Mouse (Mus musculus): Measurements from ENCODE around the gene Cpox.

Gene Cpox

GRCm38 (mm10) chr16:58670643-58671042 lies 551 bp downstream of the Cpox start:
- no peak for DNase-seq

GRCm38 (mm10) chr16:58671212-58671985 lies 1.3 kb downstream of the Cpox start:
- DNase-seq, result no peak

GRCm38 (mm10) chr16:58672396-58672795 lies 2.3 kb downstream of the Cpox start:
- no peak for DNase-seq

- no peak for DNase-seq
Measured at GRCm38 (mm10) chr16:58673811-58674410, 3.8 kb downstream of the Cpox start.

- DNase-seq, result no peak
Measured at GRCm38 (mm10) chr16:58675256-58675655, 5.2 kb downstream of the Cpox start.

GRCm38 (mm10) chr16:58676156-58676555 lies 6.1 kb downstream of the Cpox start:
- no peak for DNase-seq

GRCm38 (mm10) chr16:58676633-58677032 lies 6.5 kb downstream of the Cpox start:
- DNase-seq, result no peak

GRCm38 (mm10) chr16:58677491-58677890 lies 7.4 kb downstream of the Cpox start:
- no peak for DNase-seq

- DNase-seq, result no peak
Measured at GRCm38 (mm10) chr16:58678660-58679059, 8.6 kb downstream of the Cpox start.

- DNase-seq, result no peak
Measured at GRCm38 (mm10) chr16:58682046-58682445, 12.0 kb downstream of the Cpox start.

- no peak for DNase-seq
Measured at GRCm38 (mm10) chr16:58682870-58683269, 12.8 kb downstream of the Cpox start.

GRCm38 (mm10) chr16:58683911-58684310 lies 13.8 kb downstream of the Cpox start:
- no peak for DNase-seq

- DNase-seq, result no peak
Measured at GRCm38 (mm10) chr16:58684537-58684936, 14.4 kb downstream of the Cpox start.

- DNase-seq, result peak; percentile 9 to 10
Measured at GRCm38 (mm10) chr16:58685548-58686537, 15.8 kb downstream of the Cpox start.

- DNase-seq, result no peak
Measured at GRCm38 (mm10) chr16:58688534-58688933, 18.4 kb downstream of the Cpox start.

- DNase-seq, result no peak
Measured at GRCm38 (mm10) chr16:58689555-58690169, 19.6 kb downstream of the Cpox start.

- DNase-seq, result no peak
Measured at GRCm38 (mm10) chr16:58690322-58690732, 20.2 kb downstream of the Cpox start.

- no peak for DNase-seq
Measured at GRCm38 (mm10) chr16:58694091-58694490, 24.0 kb downstream of the Cpox start.

GRCm38 (mm10) chr16:58696796-58697195 lies 26.7 kb downstream of the Cpox start:
- no peak for DNase-seq

- DNase-seq, result no peak
Measured at GRCm38 (mm10) chr16:58697261-58697660, 27.2 kb downstream of the Cpox start.

GRCm38 (mm10) chr16:58700174-58700573 lies 30.1 kb downstream of the Cpox start:
- DNase-seq, result no peak

- DNase-seq, result no peak
Measured at GRCm38 (mm10) chr16:58700816-58701424, 30.8 kb downstream of the Cpox start.
